Comparison of ENCODE assay signal across 8 mouse cellular contexts in the genomic region with DNA sequence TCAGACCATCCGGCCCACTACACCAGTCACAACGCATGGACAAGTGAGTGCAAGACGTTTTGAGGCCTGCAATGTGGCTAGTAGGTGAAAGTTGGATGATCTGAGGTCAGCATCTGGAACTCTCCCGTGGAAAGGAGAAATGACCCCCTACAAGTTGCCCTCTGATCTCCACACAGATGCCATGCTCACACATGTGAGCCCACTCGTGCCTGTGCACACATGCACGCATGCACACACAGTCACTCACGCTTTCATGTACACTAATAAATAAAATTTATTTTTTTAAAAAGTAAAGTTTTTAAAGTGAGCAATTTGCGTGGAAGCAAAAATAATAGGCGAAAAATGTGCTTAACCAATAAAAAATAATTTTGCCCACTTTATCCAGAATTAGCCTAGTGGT.
DNase-seq lines count a peak whose midpoint lies in the region; ATAC-seq and TF ChIP-seq lines count a peak whose summit lies in the region.

No protein-coding gene starts in this region.

- no peak for TF ChIP-seq CTCF in hindbrain, postnatal 0 days (IDR thresholded peaks at IDR 0.05; ENCODE audit: low read depth)

- peak overlapping the region; percentile 94 to 96 for H3K27ac ChIP-seq in heart, embryonic 14.5 days (replicated peaks in 1 of 2; ENCODE audit: control insufficient read depth in 1 of 2, insufficient read depth in 1 of 2, low read depth in 2 of 2, low read length in 2 of 2)
- H3K27ac ChIP-seq in forebrain, embryonic 10.5 days, result peak overlapping the region; percentile 74; the same call in 1 of the 2 replicates
- 0 out of 2 replicates have a peak overlapping the region, but pooled peaks have one; percentile 49 for H3K27ac ChIP-seq in hindbrain, postnatal 0 days
- no peak overlapping the region for H3K27ac ChIP-seq in midbrain, embryonic 16.5 days (ENCODE audit: low read length)

- H3K27me3 ChIP-seq in heart, embryonic 14.5 days (ENCODE audit: control insufficient read depth, insufficient read depth, low read length), result no peaks in the 10 kb centered on the region
- H3K27me3 ChIP-seq in forebrain, embryonic 10.5 days (ENCODE audit: poor library complexity, severe bottlenecking), result peaks cover 12% of the 10 kb centered on the region
- no peaks in the 10 kb centered on the region for H3K27me3 ChIP-seq in hindbrain, postnatal 0 days (ENCODE audit: insufficient read depth, low read length)
- H3K27me3 ChIP-seq in midbrain, embryonic 16.5 days (ENCODE audit: control insufficient read depth, insufficient read depth, low read depth, low read length), result peaks cover 2% of the 10 kb centered on the region; the same call in 1 of the 2 replicates

- peak overlapping the region; percentile 74 for H3K4me2 ChIP-seq in heart, embryonic 14.5 days (ENCODE audit: low read length)
- H3K4me2 ChIP-seq in hindbrain, postnatal 0 days (ENCODE audit: low read depth, low read length), result peak overlapping the region; percentile 69; the same call in 1 of the 2 replicates
- H3K4me2 ChIP-seq in midbrain, embryonic 16.5 days (ENCODE audit: low read length), result peak overlapping the region; percentile 72

- no peaks in the 10 kb centered on the region for H3K36me3 ChIP-seq in heart, embryonic 14.5 days (ENCODE audit: control insufficient read depth, insufficient read depth, low read length)
- no peaks in the 10 kb centered on the region for H3K36me3 ChIP-seq in forebrain, embryonic 10.5 days (replicated peaks)
- H3K36me3 ChIP-seq in hindbrain, postnatal 0 days (ENCODE audit: insufficient read depth, low read length), result no peaks in the 10 kb centered on the region
- no peaks in the 10 kb centered on the region for H3K36me3 ChIP-seq in midbrain, embryonic 16.5 days (ENCODE audit: control insufficient read depth, insufficient read depth, low read length)

- no peak for DNase-seq in heart, adult 9 months (ENCODE audit: low spot score in 2 of 2)
- DNase-seq in forebrain, embryonic 10.5 days (ENCODE audit: extremely low spot score, low spot score), result no peak
- DNase-seq in hindbrain, postnatal 0 days (ENCODE audit: low spot score), result no peak
- no peak for DNase-seq in spleen, postnatal 10 days (ENCODE audit: low spot score in 2 of 2)
- DNase-seq in embryo, embryonic 10.5 days (ENCODE audit: low spot score), result no peak
- DNase-seq in spleen, postnatal 36 days (ENCODE audit: low spot score in 2 of 2), result no peak

- H3K4me3 ChIP-seq in heart, embryonic 14.5 days (ENCODE audit: control insufficient read depth in 1 of 2, insufficient read depth in 1 of 2, low read depth in 1 of 2, low read length in 2 of 2), result peak overlapping the region in 1 of 2 experiments; percentile 41; a peak in 2 of 4 replicates
- H3K4me3 ChIP-seq in forebrain, embryonic 10.5 days, result peak overlapping the region; percentile 50
- H3K4me3 ChIP-seq in hindbrain, postnatal 0 days (ENCODE audit: low read length), result no peak overlapping the region
- H3K4me3 ChIP-seq in midbrain, embryonic 16.5 days (ENCODE audit: low read depth, low read length), result peak overlapping the region; percentile 46

- H3K9me3 ChIP-seq in heart, embryonic 14.5 days (ENCODE audit: control insufficient read depth, low read length), result no peaks in the 10 kb centered on the region
- no peaks in the 10 kb centered on the region for H3K9me3 ChIP-seq in forebrain, embryonic 10.5 days
- H3K9me3 ChIP-seq in hindbrain, postnatal 0 days (ENCODE audit: low read length), result no peaks in the 10 kb centered on the region
- H3K9me3 ChIP-seq in midbrain, embryonic 16.5 days (replicated peaks; ENCODE audit: control insufficient read depth, low read length, poor library complexity, severe bottlenecking), result no peaks in the 10 kb centered on the region

- ATAC-seq in heart, embryonic 14.5 days (ENCODE audit: insufficient number of reproducible peaks, insufficient read depth, low FRiP score, low read depth), result no peak
- no peak for ATAC-seq in hindbrain, postnatal 0 days
- no peak; the same call in 1 of the 2 replicates for ATAC-seq in midbrain, embryonic 16.5 days

- 0 out of 2 replicates have a peak overlapping the region, but pooled peaks have one; percentile 74 for H3K9ac ChIP-seq in heart, embryonic 14.5 days (ENCODE audit: low read length)
- H3K9ac ChIP-seq in hindbrain, postnatal 0 days (replicated peaks; ENCODE audit: low read length), result no peak overlapping the region
- peak overlapping the region; percentile 71; the same call in 1 of the 2 replicates for H3K9ac ChIP-seq in midbrain, embryonic 16.5 days (ENCODE audit: low read depth, low read length)

- peaks cover 17 to 20% of the 10 kb centered on the region in 2 experiments for H3K4me1 ChIP-seq in heart, embryonic 14.5 days (ENCODE audit: control insufficient read depth in 2 of 2, insufficient read depth in 2 of 2, low read length in 2 of 2)
- peaks cover 17% of the 10 kb centered on the region for H3K4me1 ChIP-seq in forebrain, embryonic 10.5 days
- H3K4me1 ChIP-seq in hindbrain, postnatal 0 days (ENCODE audit: insufficient read depth, low read length), result peaks cover 6% of the 10 kb centered on the region; the same call in 1 of the 2 replicates
- H3K4me1 ChIP-seq in midbrain, embryonic 16.5 days (ENCODE audit: control insufficient read depth, insufficient read depth, low read length), result peaks cover 8% of the 10 kb centered on the region; the same call in 1 of the 2 replicates

- WGBS in heart, embryonic 14.5 days, result 83% methylated on average over 9 of the region's 9 CpGs
- WGBS in forebrain, embryonic 10.5 days, result 83% methylated on average over 9 of the region's 9 CpGs
- 82% methylated on average over 9 of the region's 9 CpGs for WGBS in hindbrain, postnatal 0 days
- WGBS in midbrain, embryonic 16.5 days, result 85% methylated on average over 9 of the region's 9 CpGs
